Mouse (Mus musculus): ENCODE measurements around the gene Ush1g.

The Ush1g gene

DNA sequence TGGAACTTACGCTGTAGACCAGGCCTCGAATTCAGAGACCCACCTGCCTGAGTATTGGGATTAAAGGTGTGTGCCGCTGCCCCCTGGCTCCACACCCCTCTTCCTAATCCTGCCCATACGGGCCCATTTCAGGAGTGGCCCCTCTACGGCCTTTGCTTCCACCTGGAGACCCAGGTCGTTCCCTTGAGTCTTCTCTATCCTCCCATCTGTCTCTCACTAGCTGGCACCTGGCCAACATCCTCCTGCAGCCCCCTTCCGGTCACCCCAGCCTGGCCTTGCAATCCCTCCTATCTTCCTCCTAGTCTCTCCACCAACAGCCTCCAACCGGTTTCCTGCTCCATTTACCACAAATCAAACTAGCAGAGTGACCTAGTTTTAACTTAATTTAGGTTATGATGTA lies 32.0 kb downstream of the Ush1g start:
- no peak for DNase-seq (ENCODE audit: low read depth, low spot score)

DNA sequence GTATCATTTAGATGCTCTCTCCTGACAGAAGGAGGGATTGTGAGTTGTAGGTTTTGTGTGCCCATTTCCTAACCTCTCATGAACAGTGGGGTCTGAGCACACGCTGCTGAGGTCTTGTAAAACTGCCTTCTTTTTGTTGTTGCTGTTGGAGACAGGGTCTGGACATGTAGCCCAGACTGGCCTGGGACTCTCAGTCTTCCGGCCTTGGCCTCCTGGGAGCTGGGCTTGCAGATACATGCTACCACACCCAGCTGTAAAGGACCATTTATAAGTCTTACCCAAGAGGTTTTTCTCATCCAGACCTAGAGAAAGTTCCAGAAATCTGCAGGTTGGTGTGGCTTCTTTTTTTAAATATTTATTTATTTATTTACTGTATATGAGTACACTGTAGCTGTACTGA lies 33.5 kb downstream of the Ush1g start:
- DNase-seq (ENCODE audit: low read depth, low spot score), result no peak

- DNase-seq (ENCODE audit: low read depth, low spot score), result peak; percentile 98
These were observed 34.5 kb downstream of the Ush1g start for GRCm38 (mm10) chr11:115287386-115287785.

- DNase-seq (ENCODE audit: low read depth, low spot score), result peak; percentile 43
These were observed 35.4 kb downstream of the Ush1g start for GRCm38 (mm10) chr11:115286201-115286993.

GRCm38 (mm10) chr11:115285282-115285681 lies 36.6 kb downstream of the Ush1g start:
- DNase-seq (ENCODE audit: low read depth, low spot score), result no peak

DNA sequence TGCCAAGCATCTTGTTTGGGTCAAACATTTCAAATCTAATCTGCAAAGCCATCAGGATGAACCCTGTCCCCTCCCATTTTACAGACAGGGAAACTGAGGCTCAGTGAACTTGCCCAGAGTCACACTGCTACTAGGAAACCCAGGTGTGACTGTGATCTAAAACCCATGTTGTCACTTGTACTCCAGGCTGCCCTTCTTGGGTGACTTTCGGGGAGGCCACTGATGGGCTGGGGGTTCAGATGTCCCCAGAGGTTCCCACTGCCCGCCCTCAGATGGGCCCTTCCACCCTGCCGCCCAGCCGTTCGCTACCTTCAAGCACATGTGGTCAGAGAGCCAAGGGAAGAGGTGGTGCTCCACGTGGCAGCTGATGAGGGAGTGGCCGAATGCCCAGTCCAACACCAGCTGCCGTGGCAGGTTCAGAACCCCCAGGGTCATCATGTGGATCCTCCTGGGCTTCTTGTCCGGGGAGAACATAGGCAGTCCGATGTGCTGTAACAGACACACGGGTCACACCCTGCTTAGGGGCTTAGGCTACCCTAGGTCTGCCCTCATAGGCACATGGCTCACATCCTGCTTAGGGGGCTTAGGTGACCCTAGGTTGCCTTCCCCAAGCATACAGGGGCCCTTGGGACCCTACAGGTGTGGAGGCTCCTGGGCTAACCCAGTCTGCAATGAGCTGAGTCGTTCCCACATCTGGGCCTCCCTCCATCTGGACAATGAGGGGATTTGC lies 37.8 kb downstream of the Ush1g start:
- no peak for DNase-seq (ENCODE audit: low read depth, low spot score)

DNA sequence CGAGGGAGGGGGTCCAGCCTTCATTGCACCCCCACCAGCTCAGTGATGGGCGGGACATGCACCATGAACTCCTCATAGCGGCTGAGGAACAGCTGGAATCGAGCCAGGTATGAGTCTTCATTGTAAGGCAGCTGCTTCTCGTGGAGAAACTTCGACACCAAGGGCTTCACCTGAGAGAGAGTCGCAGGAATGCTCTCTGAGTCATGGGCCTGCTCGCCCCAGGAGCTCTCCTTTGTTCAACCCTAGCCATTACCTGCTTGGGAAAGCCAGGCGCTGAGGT lies 38.4 kb downstream of the Ush1g start:
- no peak for DNase-seq (ENCODE audit: low read depth, low spot score)

DNA sequence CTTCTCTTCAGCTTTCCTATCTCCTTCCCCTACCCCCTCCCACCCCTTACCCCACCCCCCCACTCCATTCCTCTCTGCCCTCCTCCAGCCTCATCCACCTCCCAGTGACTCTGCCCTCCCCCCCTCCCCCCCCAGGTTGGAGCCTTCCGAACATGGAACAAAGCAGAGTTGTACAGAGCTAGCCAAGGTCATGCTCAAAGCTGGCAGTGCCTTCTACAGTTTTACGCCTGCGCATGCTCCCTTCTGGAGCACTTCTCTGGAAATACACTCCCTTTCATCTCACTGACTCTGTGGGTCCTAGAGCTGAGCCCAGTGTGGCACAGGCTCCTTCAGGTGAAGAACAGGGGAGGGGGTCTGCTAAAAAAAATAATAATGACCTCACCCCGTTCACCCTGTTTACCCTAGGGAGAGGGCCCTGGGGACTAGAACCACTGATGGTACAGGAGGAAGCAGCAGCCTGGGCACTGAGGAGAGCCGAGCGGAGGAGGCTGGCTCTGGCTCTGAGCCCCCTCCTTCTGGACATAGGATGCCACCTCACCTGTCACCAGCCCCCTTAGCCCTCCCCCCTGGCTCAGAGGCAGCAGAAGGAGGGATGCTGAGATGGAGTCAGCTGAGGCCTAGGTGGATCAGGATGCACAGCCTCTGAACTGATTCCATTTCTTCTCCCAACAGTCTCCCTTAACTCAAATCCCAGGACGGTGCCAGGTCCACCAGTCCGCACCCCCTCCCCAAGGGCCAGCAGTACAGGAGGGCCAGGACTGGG lies 38.9 kb downstream of the Ush1g start:
- DNase-seq (ENCODE audit: low read depth, low spot score), result no peak

DNA sequence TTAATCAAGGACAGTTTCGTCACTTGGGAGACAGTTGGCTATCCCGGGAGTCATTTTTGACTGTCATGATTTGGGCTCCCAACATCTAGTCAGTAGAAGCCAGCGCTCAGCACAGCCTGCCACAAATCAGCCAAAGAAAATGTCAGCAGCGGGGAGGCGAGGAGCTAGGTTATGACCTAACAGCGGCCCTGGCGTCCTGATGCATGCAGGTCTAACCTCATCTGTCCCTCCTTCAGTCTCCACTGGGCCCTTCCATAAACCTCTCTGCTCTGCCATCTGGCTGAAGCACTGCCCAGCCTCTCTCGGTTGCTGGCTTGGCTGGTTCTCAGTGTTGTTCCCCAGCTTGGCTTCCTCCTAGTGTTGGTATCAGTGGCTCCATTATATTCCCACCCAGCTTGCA lies 39.5 kb downstream of the Ush1g start:
- DNase-seq (ENCODE audit: low read depth, low spot score), result no peak

DNA sequence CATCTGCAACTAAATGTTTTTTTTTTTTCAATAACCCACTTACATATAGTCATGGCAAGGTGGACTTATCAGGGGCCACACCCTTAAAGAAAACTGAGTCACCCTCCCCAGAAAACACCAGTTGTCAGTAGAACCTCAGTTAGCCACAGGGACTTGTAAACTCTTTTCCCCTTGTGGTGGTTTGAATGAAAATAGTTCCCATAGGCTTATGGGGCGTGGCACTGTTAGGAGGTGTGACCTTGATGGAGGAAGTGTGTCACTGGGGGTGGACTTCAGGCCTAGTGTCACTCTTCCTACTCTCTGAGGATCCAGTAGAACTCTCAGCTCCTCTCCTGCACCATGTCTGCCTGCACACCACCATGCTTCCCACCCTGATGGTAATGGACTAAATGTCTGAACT lies 42.1 kb downstream of the Ush1g start:
- peak; percentile 94 for DNase-seq (ENCODE audit: low read depth, low spot score)

- no peak for DNase-seq (ENCODE audit: low read depth, low spot score)
These were observed 43.7 kb downstream of the Ush1g start for GRCm38 (mm10) chr11:115278176-115278575.

GRCm38 (mm10) chr11:115277604-115277975 lies 44.3 kb downstream of the Ush1g start:
- no peak for DNase-seq (ENCODE audit: low read depth, low spot score)

DNA sequence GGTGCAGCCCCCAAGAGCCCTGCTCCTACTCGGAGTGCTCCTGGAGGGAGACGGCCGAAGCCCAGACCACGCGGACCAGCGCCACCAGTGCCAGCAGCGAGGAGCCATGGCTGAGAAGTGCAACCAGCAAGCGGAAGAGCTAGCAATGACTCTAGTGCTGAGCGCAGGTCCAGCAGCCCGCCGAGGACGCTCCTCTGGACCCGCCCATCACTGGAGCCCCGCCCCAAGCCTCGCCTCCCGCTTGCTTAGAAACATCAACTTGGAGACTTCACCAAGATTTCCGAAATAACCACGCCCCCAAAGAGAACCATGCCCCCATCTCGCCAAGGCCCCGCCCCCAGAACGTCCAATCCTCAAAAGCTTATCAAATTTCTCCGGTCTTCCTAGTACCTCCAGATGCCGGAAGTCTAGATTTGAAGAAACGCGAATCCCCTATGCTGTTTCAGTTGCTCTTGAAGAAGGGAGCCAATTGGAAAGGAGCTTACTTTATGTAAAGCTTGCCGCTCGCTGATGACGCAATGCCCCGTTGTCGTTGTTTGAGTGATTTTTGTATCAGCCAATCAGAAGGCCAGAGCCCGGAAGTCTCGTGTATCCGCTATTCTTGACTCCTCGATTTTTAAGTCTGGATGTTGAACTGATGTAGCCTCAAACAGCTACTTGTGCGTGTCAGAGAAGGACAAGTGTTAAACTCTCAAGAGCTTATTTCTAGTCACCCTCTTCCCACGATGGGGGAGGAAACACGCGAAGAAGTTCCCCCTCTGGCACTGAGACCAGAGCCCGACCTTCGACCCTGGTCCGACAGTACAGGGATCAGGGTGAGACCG lies 44.8 kb downstream of the Ush1g start, which contains the start of gene Fdxr:
Gene Fdxr (minus strand): TSS at position 271 of the 824 bp plus-strand sequence.
- DNase-seq (ENCODE audit: low read depth, low spot score), result peak; percentile 100

DNA sequence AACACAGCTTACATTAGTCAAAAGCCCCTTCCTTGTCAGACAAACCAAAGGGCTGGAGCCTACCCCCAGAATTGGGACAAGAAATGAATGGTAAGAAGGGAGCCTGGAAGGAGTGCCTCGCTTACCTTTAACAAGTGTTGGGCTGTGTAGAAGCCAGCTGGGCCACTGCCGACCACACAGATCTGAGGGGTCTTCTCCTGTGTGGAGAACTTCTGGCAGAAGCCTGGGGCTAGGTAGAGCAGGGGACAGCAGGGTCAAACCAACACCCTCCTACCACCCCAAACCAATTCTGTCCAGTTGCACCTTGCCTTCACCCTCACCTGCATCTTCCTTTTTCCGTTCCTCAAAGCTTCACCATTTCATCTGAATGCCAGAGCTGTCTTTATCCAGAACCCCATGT lies 45.9 kb downstream of the Ush1g start:
- DNase-seq (ENCODE audit: low read depth, low spot score), result no peak

DNA sequence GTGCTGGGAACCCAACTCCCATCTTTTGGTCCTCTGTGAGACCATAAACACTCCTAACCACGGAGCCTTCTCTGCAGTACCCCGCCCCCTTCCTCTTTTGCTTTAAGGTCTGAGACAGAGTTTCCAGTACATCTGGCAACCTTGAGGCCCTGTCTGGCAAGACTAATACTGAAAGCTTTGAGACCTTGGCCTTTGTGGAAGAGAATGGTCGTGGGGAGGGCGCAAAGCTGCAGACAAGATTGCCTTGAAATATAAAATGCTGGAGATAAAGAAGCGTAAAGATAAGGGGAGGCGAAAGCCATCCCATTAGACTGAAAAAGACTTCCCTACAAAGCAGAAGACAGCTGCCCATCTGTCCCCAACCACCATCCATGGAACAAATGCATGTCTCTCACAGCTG lies 46.3 kb downstream of the Ush1g start:
- DNase-seq (ENCODE audit: low read depth, low spot score), result no peak

DNA sequence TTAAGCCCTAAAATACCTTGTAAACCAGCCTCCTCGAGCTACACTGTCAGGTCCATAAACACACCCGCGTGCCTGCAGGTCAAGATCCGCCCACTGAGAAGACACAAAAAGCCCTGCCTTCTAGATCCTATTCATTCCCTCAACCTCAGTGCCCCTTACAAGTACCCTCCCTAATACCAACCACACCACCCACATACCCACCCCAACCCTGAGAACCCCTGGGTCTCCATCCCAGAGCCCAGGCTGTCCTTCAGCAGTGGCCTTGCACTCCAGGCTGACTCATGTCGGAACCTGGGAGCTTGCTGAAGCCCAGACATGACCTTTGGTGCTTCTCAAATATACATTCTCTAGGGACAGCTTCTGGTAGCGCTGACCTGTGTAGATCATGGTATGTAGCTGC lies 47.1 kb downstream of the Ush1g start:
- DNase-seq (ENCODE audit: low read depth, low spot score), result no peak

GRCm38 (mm10) chr11:115274178-115274577 lies 47.7 kb downstream of the Ush1g start:
- DNase-seq (ENCODE audit: low read depth, low spot score), result no peak

- DNase-seq (ENCODE audit: low read depth, low spot score), result no peak
These were observed 48.1 kb downstream of the Ush1g start for GRCm38 (mm10) chr11:115273735-115274134.

GRCm38 (mm10) chr11:115272894-115273498 lies 48.8 kb downstream of the Ush1g start:
- no peak for DNase-seq (ENCODE audit: low read depth, low spot score)

GRCm38 (mm10) chr11:115271481-115271880 lies 50.4 kb downstream of the Ush1g start:
- DNase-seq (ENCODE audit: low read depth, low spot score), result no peak

DNA sequence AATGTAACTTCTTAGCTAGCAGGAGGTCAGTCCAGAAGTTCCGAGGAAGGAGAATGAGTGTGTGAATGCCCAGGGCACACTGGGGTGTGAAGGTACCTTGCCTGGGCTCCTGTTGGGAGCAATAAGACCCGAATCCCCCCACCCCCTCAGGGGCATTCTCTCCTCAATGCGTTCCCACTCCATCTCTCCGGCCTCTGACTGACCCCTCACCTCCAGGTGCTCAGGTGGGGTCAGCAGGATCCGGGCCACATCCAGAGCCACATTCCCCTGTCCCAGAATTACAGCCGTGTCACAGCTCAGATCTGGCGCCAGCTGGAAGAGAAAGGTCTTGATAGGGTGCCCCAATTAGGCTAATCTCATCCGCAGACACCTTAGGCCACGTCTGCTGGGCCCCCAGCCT lies 50.8 kb downstream of the Ush1g start:
- no peak for DNase-seq (ENCODE audit: low read depth, low spot score)

All from R1 (cell line).